Mouse (Mus musculus): ENCODE data around the gene Slc25a10.

Gene Slc25a10

DNA sequence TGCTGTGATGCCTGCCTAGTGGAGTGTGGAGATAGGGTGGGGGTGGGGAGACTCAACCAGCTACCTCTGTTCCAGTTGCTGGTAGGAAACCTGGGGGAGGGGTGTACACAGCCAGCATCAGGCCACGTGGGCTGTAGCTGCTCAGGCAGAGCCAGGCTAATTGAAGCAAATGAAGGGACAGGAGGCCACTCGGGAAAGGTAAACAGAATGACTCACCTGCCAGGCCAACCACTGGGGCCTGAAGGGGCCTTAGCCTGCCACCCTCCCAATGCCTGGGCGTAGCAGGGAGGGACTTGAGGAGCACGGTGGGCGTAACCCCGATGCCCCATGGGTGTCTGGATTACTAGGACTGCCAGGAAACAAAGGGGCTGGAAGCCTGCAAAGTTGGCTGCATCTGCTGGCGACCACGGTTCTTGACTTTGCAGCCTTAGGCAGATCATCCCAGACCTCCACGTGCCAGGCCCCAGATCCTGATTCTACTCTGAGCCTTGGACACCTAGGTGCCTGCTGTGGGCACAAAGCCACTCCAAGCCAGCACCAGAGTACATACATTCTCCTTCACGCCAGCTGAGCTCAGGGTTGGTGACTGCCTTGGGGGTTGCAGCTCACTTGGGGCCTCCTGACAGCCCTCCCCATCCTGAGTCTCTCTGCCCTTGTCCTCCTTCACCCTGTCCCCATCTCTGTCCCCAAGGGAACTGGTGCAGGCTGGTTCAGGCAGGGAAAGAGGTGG lies 47.8 kb downstream of the Slc25a10 start:
- DNase-seq (ENCODE audit: low read depth, low spot score), result no peak

- DNase-seq (ENCODE audit: low read depth, low spot score), result no peak
Observed at GRCm38 (mm10) chr11:120541907-120542306, 50.3 kb downstream of the Slc25a10 start.

GRCm38 (mm10) chr11:120542376-120542775 lies 50.7 kb downstream of the Slc25a10 start:
- no peak for DNase-seq (ENCODE audit: low read depth, low spot score)

DNA sequence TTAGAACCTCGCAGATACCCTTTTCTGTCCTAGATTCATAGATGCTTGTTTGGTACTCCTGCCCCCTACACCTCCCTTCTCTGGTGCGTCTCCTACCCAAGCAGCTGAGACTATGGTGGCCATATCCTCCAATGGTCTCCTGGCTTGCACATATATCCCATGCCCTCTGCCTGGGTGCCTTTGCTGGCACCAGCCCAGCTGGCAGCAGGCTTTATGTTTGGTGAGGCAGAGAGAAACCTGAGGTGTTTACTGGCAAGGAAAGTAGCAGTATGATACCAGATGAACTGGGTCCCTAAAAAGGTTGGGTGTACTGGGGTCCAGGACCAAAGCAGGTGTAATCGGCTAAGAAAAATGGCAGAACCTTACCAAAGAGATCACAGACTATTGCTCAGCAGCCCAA lies 54.3 kb downstream of the Slc25a10 start:
- DNase-seq (ENCODE audit: low read depth, low spot score), result no peak

- DNase-seq (ENCODE audit: low read depth, low spot score), result no peak
Observed at GRCm38 (mm10) chr11:120547469-120547868, 55.8 kb downstream of the Slc25a10 start.

DNA sequence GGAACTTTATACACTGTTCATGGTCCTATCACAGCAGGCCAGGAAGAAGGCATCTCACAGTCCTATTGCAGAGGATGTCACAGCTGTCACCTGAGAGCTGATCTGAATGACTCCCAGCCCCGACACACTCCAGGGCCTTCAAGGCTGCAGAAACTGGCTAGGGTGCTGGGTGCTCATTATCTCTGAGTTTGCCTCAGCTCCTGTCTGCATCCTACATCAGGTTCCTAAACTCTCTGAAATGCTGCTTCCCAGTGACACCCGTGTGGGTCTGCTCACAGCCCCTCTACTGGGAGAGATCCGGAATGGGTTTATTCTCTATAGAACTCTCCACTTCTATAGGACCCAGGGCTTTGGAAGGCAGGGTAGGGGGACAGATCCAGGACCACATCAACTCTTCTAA lies 56.6 kb downstream of the Slc25a10 start:
- DNase-seq (ENCODE audit: low read depth, low spot score), result no peak

DNA sequence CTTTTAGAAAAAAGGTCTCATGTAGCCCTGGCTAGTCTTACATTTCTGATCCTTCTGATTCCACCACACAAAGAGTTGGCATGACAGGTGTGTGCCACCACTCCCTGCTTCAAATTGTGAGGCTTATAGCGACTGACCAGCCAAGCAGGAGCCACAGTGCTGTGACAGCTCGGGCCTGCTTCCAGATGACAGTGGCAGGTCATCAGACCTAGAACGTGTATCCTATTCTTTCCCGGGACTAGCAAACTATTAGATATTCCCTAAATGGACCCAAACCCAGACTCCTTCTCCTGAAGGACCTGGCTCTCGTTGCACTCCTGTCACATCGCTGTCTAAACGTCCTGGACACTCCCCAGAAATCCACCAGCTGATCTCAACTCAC lies 57.1 kb downstream of the Slc25a10 start:
- DNase-seq (ENCODE audit: low read depth, low spot score), result no peak

Measured in embryo, embryonic 11.5 days (tissue).